Mouse (Mus musculus) bone marrow macrophage, adult 2 months (primary cell): Measurements from ENCODE around the gene Dhrs4. TPM values are rescaled to one million over a fixed set of nuclear protein-coding genes. Genes with fewer than 3 reads are reported as not detected.

Experiments used
- H3K27ac ChIP-seq: 2 replicates; pipeline ENCODE4 v1.5.1; 2012; ENCODE audit warnings: low read depth, low read length; ENCODE audit not compliant: insufficient read depth
- H3K4me1 ChIP-seq: 2 replicates; pipeline ENCODE4 v1.6.1; 2012; ENCODE audit warnings: low read length; ENCODE audit not compliant: control insufficient read depth, insufficient read depth
- H3K4me3 ChIP-seq: 2 replicates; pipeline ENCODE4 v1.5.1; 2012; ENCODE audit warnings: mild to moderate bottlenecking, low read length, moderate library complexity; ENCODE audit not compliant: insufficient read depth
- CTCF ChIP-seq: IDR thresholded peaks from 2 replicates; pipeline ENCODE4 v1.5.1; 2012; ENCODE audit warnings: low read depth, mild to moderate bottlenecking, low read length, moderate library complexity
- POLR2A ChIP-seq: IDR thresholded peaks from 2 replicates; pipeline ENCODE4 v1.6.1; 2012; ENCODE audit warnings: mild to moderate bottlenecking, low read depth, low read length, borderline replicate concordance
- polyA plus RNA-seq: library from polyadenylated mRNA; stranded (reverse); fragments of >200 nt; gene quantifications from 2 replicates; pipeline ENCODE4 v1.2.4, GENCODE M21; 2012; ENCODE audit not compliant: missing spikeins, insufficient read depth, insufficient read length

Gene Dhrs4
- polyA plus RNA-seq, 1 experiment = 33.4 TPM

DNA sequence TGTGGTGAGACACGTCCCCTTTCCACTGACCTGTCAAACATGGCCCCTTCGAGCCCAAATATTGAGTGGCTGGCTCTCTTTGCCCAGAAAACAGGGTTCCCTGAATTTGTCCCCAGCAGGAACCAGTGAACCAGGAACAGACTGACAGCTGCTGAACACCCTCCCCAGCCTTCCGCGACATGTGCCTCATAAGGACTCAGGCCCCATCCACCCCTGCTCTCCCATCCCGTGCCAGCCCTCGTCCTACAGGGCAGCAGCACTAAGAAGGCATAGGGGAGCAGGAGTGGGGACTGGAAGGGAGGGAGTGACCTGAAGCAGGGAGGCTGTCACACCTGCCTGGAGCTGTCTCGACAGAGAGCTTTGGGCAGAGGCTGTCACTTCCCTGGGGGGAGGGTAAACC lies 29.2 kb downstream of the Dhrs4 start:
- H3K27ac ChIP-seq = no peak overlapping the region
- H3K4me3 ChIP-seq = no peak overlapping the region
- TF ChIP-seq POLR2A (no peak), CTCF (no peak)
- H3K4me1 ChIP-seq = no peaks in the 10 kb centered on the region

DNA sequence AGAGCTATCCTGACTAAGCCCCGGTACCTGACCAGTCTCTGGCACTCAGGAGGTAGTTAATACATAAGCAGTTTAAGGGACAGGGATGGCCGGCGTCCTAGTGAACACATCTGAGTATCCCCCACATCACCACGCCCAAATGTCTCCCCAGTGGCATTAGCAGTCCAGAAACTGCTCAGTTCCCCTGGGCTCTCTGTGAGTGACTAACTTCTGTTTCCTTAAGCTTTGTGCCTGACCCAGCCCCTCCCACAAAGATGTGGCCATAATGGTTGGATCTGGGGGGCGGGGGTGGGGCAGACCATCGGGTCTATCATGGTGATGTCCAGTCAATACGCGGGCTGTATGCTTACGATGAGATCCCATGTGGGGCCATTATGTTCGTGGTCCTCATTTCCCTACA lies 31.0 kb downstream of the Dhrs4 start:
- H3K4me1 ChIP-seq = no peaks in the 10 kb centered on the region
- H3K27ac ChIP-seq = no peak overlapping the region
- TF ChIP-seq CTCF = no peak
- TF ChIP-seq POLR2A = no peak
- no peak overlapping the region for H3K4me3 ChIP-seq

DNA sequence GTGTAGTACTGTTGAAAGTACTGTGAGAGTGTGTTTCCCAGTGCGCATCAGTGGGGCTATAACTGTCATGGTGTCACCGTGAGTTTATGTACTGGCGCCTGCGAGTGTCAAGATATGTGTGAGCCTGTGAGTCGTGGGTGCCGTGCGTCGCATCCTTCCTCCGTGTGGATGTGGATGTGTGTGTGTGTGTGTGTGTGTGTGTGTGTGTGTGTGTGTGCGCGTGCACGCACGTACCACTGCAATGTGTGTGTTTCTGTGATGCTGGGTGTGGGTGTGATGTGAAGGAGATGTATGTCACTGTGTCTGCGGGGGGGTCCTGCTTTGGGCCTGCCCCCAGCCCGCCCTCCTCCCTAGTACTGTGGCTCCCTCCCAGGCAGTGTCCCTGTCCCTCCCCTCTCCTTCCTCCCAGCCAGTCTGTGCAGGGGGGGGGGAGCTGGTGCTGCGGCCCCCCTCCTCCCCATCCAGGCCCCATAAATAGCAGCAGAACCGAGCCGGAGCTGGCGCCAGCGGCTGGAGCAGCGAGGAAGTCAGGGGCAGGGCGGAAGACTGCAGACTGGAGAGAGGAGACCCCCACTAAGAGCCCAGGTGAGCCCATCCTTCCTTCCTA lies 31.7 kb downstream of the Dhrs4 start, which contains the start of gene Cpne6:
Gene Cpne6, plus strand, starts transcription at position 321 of the 607 bp plus-strand sequence.
- no peak within 1 kb of the TSS for H3K4me3 ChIP-seq
- H3K4me1 ChIP-seq = no peaks in the 10 kb centered on the region
- no peak for TF ChIP-seq CTCF
- TF ChIP-seq POLR2A = no peak
- no peak within 1 kb of the TSS for H3K27ac ChIP-seq

DNA sequence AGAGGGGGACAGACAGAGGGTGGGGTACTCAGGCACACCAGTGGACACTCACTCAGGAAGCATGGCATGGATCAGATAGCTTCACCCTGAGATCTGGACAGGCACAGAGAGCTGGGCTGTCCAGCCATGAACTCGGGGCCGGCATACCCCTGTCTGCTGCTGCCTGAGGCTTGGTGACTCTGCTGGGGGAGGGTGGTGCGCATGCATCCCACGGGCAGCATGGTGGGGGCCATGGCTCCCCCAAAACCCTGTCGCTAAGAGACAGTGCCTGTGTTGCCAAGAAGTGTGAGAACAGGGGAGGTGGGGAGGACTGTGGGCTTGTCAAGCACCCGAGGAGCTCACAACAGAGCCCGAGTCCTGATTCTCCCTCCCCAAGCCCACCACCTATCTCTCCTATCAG lies 32.5 kb downstream of the Dhrs4 start:
- TF ChIP-seq CTCF (no peak), POLR2A (no peak)
- H3K4me1 ChIP-seq = no peaks in the 10 kb centered on the region
- no peak overlapping the region for H3K27ac ChIP-seq
- H3K4me3 ChIP-seq = no peak overlapping the region

DNA sequence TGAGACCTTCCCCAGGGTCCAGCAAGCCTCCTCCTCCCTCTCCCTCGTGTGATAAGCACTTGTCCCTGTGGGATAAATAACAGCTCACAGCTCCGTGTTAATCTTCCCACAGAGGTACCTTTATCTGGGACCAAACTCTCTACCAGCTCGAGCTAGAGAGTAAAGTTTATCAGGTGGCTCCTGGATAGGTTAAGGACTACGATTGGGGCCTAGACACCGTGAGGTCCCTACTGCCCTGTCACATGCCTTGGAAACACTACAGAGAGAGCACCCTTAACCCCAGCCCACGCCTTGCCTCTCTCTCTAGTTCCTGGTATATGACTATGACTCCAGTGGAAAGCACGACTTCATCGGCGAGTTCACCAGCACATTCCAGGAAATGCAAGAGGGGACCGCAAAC lies 35.4 kb downstream of the Dhrs4 start:
- no peaks in the 10 kb centered on the region for H3K4me1 ChIP-seq
- TF ChIP-seq POLR2A (no peak), CTCF (no peak)
- H3K27ac ChIP-seq = no peak overlapping the region
- H3K4me3 ChIP-seq = no peak overlapping the region

DNA sequence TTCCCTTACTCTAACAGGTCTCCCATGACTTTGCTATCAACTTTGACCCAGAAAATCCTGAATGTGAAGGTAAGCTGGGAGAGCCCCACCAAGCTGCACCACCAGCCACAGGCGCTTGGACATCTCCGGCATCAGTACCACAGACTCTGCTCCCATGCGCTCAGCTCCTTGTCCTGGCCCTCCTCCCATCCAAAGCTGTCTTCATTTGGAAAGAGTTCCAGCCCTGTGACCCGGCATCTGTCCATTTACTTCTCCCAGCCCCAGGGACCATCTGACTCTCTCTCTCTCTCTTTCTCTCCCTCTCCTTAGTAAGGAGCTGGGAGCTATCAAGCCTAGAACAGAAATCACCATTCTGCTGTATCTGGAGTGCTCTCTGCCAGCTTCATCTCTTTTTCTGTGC lies 37.3 kb downstream of the Dhrs4 start:
- Histone ChIP-seq H3K4me1 (no peaks in the 10 kb centered on the region), H3K27ac (no peak overlapping the region), H3K4me3 (no peak overlapping the region)
- TF ChIP-seq CTCF = no peak
- no peak for TF ChIP-seq POLR2A

DNA sequence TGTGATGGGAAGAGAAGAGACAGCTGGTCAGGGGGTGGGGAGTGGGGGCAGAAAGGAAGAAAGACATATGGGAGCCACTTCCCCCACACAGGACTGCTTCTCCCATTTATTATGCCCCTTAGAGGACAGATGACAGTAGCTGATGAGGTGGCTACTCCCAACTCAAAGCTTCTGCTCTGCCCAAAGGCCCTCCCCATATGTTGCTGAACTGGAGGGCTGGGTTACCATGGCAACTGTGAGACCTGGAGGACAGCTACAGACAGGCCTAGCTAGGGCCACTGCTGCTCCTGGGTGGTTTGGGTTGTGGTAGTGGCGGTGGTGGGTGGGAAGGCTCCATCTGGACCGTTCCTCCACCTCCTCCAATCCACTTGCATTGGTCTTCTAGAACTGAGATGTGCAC lies 40.3 kb downstream of the Dhrs4 start:
- TF ChIP-seq POLR2A = no peak
- TF ChIP-seq CTCF = no peak
- H3K4me3 ChIP-seq = no peak overlapping the region

DNA sequence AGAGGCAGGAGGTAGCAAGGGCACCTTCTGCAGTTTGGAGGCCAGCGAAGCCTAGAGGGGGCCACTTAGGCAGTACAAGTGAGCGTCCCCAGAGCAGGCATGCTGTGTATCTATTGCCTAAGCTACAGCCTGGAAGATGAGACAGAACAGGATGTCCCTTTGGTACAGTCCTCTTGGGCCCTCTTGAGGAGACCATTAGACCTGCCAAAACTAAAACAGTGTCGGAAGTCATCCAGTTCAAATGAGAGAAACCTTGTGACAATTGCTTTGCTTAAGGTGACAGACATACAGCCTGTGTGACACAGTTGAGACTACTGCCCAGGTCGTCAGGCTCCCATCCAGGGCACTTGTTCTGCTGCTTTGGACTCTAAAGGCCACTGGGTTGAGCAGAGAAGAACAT lies 41.0 kb downstream of the Dhrs4 start:
- no peaks in the 10 kb centered on the region for H3K4me1 ChIP-seq
- no peak for TF ChIP-seq POLR2A
- no peak for TF ChIP-seq CTCF
- H3K27ac ChIP-seq = no peak overlapping the region
- H3K4me3 ChIP-seq = no peak overlapping the region

More for the DNA sequence above, 40.3 kb downstream of the Dhrs4 start:
- Histone ChIP-seq H3K27ac (no peak overlapping the region), H3K4me1 (no peaks in the 10 kb centered on the region)

DNA sequence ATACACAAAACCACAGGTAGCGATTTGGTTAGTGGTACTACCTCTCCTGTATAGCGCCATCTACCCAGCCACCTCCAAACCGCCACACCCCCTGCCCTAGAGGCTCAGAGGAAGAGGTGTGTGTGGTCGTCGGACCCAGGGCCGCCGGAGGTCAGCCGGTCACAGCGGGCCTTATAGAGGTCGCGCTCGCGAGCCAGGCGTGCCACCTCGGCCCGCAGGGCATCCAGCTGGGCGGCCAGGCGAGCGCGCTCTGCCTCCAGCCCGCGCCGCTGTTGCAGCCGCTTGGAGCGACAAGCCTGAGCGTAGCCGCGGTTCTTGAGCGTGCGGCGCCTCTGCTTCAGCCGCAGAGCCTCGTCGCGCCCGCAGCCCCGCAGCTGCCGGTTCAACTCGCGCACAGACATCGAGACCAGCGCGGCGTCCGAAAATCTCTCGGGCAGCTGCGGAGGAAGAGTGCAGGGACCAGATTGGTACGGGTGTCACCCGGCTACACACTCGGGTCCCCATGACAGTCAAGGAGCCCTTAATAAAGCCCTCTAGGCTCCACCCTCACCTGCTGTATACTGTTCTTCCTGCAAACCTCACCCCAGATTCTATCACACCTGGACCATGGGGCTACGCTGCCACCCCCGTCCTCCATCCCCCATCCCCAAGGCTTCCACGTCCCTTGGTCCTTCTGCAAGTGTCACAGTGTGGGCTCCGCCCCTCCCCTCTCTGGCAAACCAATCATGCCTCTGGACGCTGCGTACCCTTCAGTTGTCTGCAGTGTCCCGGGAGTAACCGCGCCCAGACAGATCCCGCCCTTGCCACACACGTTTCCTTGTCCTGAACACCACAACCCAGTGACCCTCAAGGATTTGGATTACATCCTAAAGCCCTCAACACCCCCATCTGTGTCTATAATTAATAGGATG lies 42.1 kb downstream of the Dhrs4 start:
- Histone ChIP-seq H3K4me3 (peak overlapping the region; percentile 26), H3K4me1 (no peaks in the 10 kb centered on the region), H3K27ac (no peak overlapping the region)
- TF ChIP-seq CTCF = no peak
- TF ChIP-seq POLR2A = no peak

DNA sequence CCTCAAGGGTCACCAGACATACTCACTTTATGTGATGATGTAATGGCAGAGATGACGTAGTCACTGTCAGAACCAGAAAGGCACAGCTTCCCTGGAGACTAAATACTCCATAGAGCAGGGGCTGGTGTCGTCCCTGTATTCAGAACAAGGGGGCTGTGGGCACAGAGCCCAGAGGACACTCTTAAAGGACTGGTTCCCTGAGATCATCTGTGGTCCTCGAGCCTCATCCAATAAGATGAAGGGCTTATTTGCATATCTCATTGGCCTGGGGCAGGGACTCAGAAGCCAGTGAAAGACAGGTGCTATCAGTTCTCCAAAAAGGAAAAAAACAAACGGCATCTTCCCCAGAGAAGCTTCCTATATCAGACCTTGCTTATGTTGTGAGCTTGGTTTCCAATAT lies 45.5 kb downstream of the Dhrs4 start:
- H3K4me1 ChIP-seq = no peaks in the 10 kb centered on the region
- no peak overlapping the region for H3K27ac ChIP-seq
- TF ChIP-seq POLR2A (no peak), CTCF (no peak)
- H3K4me3 ChIP-seq = no peak overlapping the region
